Mouse (Mus musculus): ENCODE data around the gene Gm32742.

Gm32742 gene

DNA sequence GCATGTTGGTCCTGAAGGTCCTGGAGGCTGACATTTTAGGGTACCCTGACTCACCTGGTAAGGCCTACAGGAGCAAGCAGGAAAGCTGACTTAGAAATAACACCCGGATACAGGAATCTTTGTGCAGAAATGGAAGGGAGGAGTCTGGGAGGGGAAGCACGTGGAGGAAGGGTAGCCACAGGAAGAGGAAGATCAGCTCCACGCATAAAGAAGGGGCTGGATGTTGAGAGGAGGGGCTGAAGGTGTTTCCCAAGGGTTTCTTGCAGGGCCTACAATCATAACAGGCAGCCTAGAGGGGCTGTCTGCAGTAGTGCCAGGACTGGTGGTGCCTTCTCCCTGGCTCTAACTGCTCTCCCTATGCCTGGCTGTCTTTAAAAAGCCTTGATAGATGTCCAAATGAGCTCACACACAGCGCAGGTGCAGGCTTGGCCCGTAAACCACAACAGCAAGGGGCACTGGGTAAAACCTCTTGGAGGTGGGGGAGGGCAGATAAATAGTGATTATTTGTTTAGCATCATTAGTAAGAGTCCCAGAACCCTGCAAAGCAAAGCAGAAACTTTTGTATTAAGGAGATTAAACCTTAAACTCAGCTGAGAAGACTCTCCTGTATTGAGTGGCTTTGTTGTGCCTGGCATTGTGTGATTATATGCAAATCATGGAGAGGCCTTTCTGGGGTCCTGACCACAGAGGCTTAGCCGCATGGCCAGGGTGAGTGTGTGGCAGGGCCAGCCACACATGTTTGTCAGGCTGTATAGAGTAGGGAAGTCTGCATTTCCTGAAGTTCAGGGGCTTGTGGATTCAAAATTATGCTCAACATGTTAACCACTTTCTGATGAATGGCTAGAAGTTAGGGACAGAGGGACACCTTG, at the start of gene Gm32742:
Gene Gm32742, minus strand, starts transcription at position 206 of the 869 bp plus-strand sequence.
- DNase-seq = no peak

- DNase-seq = no peak
Measured at GRCm38 (mm10) chr9:51213729-51214237, 48.5 kb upstream of the Gm32742 start.

DNA sequence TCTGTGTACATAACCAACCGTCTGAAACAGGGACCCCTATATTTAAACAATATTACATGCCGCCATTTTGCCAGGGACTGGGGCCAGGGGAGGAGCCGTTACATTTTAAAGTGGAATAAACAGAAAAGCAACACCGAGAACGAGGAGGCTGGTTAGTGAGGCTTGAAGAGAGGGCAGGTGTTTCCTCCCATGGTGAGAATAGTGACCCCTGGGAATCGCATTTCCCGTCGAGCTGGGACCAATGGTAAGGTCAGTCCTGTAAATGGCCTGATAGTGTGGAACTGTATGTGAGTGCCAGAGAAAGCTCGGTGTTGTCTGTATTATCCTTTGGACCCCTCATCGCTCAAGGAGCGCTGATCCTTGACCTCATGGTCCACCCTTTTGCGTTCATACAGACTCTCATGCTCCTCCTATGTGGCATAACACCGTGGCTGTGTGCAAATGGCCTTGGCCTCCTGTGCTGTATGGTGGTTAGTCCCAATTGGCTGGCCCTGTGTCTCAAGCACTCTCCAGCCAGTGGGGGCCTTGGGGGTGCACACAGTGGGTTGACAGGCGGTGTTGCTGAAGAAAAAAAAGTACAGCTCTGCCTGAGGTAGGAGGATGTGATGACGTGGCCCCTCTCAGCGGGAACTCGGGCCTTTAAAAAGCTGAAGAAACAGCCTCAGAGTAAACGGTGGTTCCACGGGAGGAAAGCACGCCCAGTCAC, 47.9 kb upstream of the Gm32742 start, which contains the start of gene Pou2af1:
Gene Pou2af1, plus strand, starts transcription at position 686 of the 706 bp plus-strand sequence.
- DNase-seq = no peak

DNA sequence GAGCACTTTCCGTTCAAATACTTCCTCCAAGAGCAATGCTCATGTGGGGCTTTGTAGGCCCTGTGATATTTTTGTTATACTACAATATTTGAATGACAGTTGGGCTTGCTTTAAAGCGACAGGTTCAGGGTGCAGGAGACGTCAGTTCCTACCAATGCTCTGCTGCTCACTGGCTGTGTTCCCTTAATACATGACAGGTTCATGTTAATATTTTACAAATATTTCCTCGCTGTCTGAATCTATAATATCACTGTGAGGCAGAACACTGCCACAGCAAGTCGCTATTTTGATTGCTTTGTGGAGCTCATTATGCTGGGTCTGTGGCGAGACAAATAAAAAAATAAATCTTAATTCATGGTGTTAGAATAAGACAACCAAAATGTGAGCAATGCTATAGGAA, 45.9 kb upstream of the Gm32742 start:
- DNase-seq = peak; percentile 4 to 16

- no peak for DNase-seq
Measured at GRCm38 (mm10) chr9:51208974-51209332, 43.6 kb upstream of the Gm32742 start.

DNA sequence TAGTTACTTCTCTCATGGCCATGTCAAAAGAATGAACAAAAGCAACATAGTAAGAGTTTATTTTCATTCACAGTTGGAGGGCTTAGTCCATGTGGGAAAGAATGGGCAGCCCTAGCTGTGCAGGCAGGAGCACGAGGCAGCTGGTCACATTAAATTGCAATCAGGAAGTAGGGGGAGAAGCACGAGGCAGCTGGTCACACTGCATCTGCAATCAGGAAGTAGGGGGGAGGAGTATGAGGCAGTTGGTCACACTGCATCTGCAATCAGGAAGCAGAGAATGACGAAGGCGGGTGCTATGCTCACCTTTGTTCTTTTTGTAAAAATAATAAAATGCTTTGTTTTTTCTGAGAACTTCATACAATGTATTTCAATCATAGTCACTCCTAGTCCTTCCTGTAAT, 29.5 kb upstream of the Gm32742 start:
- no peak for DNase-seq

DNA sequence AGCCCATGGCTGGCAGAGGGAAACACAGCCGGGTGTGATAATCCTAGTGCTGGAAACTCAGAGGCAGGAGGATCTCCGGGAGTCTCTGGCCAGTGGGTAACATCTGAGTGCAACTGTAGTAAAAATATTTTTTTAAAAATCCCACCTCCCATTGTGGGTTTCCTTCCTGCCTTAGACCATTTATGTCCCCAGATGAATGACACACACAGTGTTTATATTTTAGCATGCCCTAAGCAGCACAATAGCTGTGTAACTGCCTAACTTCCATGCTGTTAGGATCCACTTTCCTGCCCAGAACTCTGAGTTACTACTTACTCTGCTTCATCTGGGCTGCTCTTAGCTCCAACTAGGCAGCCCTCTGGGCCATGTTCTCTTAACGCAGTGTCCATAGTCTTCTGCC, 25.3 kb upstream of the Gm32742 start:
- DNase-seq = no peak

GRCm38 (mm10) chr9:51185871-51186270, 20.6 kb upstream of the Gm32742 start:
- DNase-seq = no peak

- no peak for DNase-seq
Measured at GRCm38 (mm10) chr9:51185386-51185785, 20.1 kb upstream of the Gm32742 start.

- no peak for DNase-seq
Measured at GRCm38 (mm10) chr9:51182716-51183710, 17.7 kb upstream of the Gm32742 start.

GRCm38 (mm10) chr9:51180621-51181020, 15.3 kb upstream of the Gm32742 start:
- DNase-seq = no peak

GRCm38 (mm10) chr9:51178297-51178696, 13.0 kb upstream of the Gm32742 start:
- DNase-seq = no peak

DNA sequence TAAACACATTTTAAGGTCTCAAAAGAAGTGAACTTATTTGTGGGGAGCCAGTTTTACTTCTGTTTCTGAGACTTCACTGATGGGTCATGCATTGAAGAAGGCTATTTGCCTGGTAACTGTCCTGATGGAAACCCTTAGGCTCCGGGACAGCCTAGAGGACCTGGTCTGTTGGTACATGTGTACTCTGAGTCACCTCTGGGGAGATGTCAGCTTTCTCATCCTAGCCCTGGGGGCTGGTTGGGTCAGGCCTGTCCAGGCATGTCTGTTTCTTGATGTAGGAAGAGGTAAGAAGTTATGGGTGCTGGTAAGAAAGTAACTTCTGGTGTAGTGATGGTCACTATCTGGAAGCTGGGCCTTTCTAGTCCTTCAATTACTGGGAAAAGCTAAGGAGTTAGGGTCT, 10.4 kb upstream of the Gm32742 start:
- DNase-seq = no peak

- no peak for DNase-seq
Measured at GRCm38 (mm10) chr9:51174890-51175464, 9.7 kb upstream of the Gm32742 start.

DNA sequence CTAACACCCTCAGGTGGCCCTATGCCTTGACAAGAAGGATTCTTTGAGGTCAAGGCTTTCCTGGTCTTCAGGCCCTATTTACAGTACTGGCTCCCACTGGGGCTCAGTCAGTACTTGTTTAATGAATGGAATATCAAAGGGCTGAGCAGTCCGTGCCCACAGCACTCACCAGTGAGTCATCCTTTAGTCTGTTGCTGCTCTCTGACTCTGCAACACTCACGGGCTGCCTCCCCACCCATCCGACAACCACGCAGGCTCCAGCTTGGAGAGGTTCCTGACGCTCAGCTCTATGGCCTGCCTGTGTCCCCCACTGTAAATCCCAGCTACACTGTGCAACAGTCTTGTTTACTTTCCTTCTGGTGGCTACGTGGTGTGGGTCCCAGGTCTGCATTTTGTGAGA, 5.0 kb upstream of the Gm32742 start:
- no peak for DNase-seq

DNA sequence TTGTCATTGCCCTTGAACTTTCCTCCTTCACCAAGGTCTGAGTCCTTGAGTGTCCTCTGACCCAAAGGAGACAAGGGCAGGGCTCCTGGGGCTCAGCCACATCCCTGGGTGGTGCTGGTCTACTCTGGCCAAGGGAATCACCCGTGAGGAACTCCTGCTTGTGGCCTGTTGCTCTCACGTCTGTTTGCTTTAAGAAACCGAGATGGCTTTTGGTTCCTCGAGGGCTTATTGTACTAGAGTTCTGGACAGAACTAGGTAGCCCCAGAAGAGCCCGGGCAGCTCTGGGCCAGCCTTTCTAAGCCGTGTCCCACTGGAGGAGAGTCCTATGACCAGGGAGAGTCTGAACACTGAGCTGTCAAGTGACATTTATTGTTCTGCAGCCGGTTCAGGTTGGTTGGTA, 3.8 kb upstream of the Gm32742 start:
- DNase-seq = no peak

GRCm38 (mm10) chr9:51168698-51169097, 3.4 kb upstream of the Gm32742 start:
- DNase-seq = no peak

- no peak for DNase-seq
Measured at GRCm38 (mm10) chr9:51167954-51168353, 2.6 kb upstream of the Gm32742 start.

GRCm38 (mm10) chr9:51163989-51164388, 1.3 kb downstream of the Gm32742 start:
- DNase-seq = no peak

- DNase-seq = peak; percentile 49 to 78
Measured at GRCm38 (mm10) chr9:51161771-51162388, 3.4 kb downstream of the Gm32742 start.

DNA sequence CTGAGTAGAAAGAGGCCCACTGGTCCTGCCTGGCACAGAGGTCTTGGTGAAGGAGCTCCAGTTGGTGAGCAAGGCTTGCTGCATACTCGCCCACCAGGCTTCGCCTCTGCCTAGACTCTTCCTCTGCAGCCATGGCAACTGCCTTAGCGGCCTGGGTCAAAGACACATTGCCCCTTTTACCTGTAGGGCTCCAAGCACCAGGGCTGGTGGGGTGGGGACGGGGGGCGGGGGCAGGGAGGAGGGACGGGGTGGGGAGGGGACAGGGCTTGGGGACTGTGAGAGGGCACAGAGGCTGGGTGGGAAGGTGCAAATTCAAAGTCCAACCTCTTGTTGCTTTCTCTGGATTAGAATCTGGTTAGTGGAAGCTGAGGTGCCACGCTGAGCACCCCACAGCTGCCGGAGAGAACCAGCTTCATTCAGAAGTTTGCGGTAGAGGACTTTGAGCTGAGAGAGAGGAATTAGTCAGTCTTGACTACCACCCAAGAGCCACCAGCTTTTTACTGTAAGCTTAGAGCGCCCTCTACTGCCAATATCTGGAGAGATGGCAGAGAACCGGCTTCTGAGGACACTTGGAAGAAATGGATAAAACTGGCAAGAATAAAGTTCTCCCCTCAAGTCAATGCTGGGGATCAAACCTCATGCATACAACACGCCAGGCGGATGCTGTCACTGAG, 13.1 kb downstream of the Gm32742 start:
- DNase-seq = peak; percentile 33 to 68
